Mouse (Mus musculus) olfactory bulb, adult 2 months (tissue): Measurements from ENCODE around the gene Nlrp4f. TPM values are rescaled to one million over a fixed set of nuclear protein-coding genes. Genes with fewer than 3 reads are reported as not detected.

Experiments
- H3K27ac ChIP-seq: fragments of 200-500 bp; 2 replicates; pipeline ENCODE4 v1.5.1; 2012; ENCODE audit warnings: low read depth, low read length; ENCODE audit not compliant: insufficient read depth
- H3K4me1 ChIP-seq: fragments of 200-500 bp; 2 replicates; pipeline ENCODE4 v1.6.1; 2012; ENCODE audit warnings: low read length; ENCODE audit not compliant: control insufficient read depth, insufficient read depth
- H3K4me3 ChIP-seq: fragments of 200-500 bp; 2 replicates; pipeline ENCODE4 v1.5.1; 2012; ENCODE audit warnings: mild to moderate bottlenecking, low read depth, low read length, moderate library complexity; ENCODE audit not compliant: insufficient read depth
- CTCF ChIP-seq: fragments of 200-500 bp; IDR thresholded peaks from 2 replicates; pipeline ENCODE4 v1.5.1; 2012; ENCODE audit warnings: low read depth, mild to moderate bottlenecking, low read length, moderate library complexity; ENCODE audit not compliant: insufficient read depth
- POLR2A ChIP-seq: fragments of 200-500 bp; IDR thresholded peaks from 2 replicates; pipeline ENCODE4 v1.6.1; 2012; ENCODE audit warnings: mild to moderate bottlenecking, low read depth, low read length, moderate library complexity; ENCODE audit not compliant: insufficient read depth
- WGBS: fragments of 180-500 bp; shearing (Covaris S2); methylation state at CpG from one replicate; pipeline ENCODE4 v1.1.7; 2018; 5-methylcytosine and 5-hydroxymethylcytosine counted together
- polyA plus RNA-seq: library from polyadenylated mRNA; stranded (reverse); fragments of >200 nt; gene quantifications from 2 replicates; pipeline ENCODE4 v1.2.4, GENCODE M21; 2012; ENCODE audit warnings: low replicate concordance; ENCODE audit not compliant: missing spikeins, insufficient read depth, insufficient read length

Gene Nlrp4f
- polyA plus RNA-seq = not detected in 2 replicates

DNA sequence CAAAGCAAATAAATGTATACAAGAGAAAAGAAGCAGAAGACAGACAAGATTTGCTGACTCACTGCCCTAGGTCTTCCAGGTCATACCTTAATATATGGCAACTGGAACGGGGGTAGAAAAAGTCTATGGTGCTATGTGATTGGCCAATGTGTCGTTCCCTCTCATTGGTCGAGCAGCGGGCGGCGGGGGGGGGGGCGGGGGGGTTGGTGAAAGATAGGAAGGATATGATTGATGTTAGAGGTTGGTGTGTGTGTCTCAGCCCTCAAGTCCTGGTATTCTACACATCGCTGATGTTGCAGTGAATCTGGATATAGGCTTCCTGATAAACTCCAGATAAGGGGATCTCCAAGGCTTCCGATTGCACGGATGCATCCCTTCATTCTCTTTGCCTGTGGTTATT is at the start of gene Nlrp4f:
Gene Nlrp4f (minus strand): TSS at position 101 of the 400 bp plus-strand sequence.
- no peaks in the 10 kb centered on the region for H3K4me1 ChIP-seq
- no peak within 1 kb of the TSS for H3K4me3 ChIP-seq
- no peak for TF ChIP-seq POLR2A
- TF ChIP-seq CTCF = no peak
- 82% methylated on average over 10 of the region's 10 CpGs for WGBS
- no peak within 1 kb of the TSS for H3K27ac ChIP-seq

- H3K4me3 ChIP-seq = no peak overlapping the region
- TF ChIP-seq CTCF (no peak), POLR2A (no peak)
- 94% methylated on average over 4 of the region's 4 CpGs for WGBS
- no peak overlapping the region for H3K27ac ChIP-seq
- peaks cover 16% of the 10 kb centered on the region for H3K4me1 ChIP-seq
Measured at GRCm38 (mm10) chr13:65243273-65243672, 37.5 kb upstream of the Nlrp4f start.

DNA sequence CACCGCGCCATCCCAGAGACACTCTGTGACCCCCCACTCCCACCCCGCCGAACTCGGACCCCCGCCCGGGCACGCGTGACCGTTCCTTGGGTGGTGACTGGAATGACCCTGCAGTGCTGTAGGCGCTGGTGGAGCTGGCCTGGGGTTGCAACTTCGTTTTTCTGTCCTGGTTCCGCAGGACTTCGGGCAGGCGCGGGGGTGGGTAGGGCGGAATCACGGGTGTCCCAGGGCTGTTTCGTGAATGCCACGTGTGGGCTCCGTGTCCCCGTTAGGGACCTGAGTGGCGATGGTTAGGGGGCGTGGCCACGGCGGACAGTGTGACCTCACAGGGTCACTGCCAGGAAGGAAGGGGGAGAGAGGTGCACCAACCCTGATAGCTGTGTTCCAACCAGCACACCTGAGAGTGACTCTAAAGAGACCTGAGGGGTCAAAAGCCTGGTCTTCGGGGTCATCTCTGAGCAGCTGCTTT is 36.6 kb upstream of the Nlrp4f start:
- peak overlapping the region; percentile 74 for H3K4me3 ChIP-seq
- 43% methylated on average over 27 of the region's 27 CpGs for WGBS
- no peak for TF ChIP-seq POLR2A
- no peak for TF ChIP-seq CTCF
- peaks cover 16% of the 10 kb centered on the region for H3K4me1 ChIP-seq
- no peak overlapping the region for H3K27ac ChIP-seq

DNA sequence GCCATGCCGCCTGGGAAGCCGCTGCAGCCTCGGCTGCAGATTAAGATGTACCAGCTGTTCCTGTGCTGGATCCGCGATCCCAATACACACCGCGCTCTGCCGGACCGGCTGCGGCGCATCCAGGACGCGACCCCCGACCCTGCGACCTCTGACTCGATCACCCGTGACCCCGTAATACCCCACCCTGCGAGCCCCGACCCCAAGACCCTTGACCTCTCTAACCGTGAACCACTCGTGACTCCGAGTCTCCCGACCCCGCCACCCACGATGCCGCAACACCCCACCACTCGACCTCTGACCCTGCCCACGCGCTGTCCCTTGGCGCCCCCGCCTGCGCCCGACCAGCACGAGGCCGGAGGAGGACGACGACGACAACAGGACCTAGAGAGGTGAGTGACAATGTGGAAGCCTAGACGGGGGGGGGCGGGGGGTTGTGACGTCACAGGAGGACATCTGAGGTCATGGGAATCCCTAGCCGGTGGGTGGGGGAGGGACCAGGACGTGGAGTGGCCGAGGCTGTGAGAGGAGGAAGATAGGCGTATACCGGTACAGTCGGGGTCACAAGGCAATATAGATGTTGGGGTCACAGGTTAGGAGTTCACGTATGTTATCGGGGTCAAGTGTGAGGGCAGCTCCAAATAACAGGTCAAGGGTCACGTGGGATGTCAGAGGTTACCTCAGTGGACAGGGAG is 36.0 kb upstream of the Nlrp4f start:
- WGBS = 5% methylated on average over 50 of the region's 51 CpGs
- H3K4me3 ChIP-seq = peak overlapping the region; percentile 74
- TF ChIP-seq CTCF (no peak), POLR2A (no peak)
- peak overlapping the region; percentile 60; the same call in 1 of the 2 replicates for H3K27ac ChIP-seq
- peaks cover 16% of the 10 kb centered on the region for H3K4me1 ChIP-seq

DNA sequence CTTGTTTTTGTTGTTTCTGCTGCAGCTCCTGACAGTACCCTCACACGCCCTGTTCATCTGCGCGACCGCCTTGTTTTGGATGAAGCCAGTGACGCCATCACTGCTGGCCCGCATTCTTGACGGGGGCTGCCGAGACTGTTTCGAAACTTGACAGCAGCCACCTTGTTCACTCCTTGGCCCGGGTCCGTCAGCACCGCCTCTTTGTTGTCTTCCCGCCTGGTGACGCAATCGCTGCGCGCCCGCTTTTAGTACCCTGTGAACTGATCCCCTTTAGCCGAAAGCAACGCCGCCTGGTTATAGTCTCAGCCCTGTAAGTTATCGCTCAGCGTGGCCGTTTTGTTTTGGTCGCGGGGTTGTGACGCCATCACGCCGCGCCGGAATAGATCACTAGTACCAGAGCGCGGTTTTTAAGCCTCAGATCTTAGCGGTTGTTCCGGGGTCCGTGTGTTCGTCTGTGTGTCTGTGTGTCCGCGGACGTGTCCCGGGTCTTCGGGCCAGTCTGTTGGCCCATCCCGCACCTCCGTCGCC is 35.4 kb upstream of the Nlrp4f start:
- WGBS = under 1% methylated on average over 45 of the region's 45 CpGs
- Histone ChIP-seq H3K4me1 (peaks cover 16% of the 10 kb centered on the region), H3K27ac (peak overlapping the region; percentile 93), H3K4me3 (peak overlapping the region; percentile 74)
- TF ChIP-seq CTCF (no peak), POLR2A (no peak; the same call in 1 of the 2 replicates)

GRCm38 (mm10) chr13:65240509-65241098 is 34.8 kb upstream of the Nlrp4f start:
- Histone ChIP-seq H3K27ac (peak overlapping the region; percentile 93), H3K4me3 (peak overlapping the region; percentile 74), H3K4me1 (peaks cover 16% of the 10 kb centered on the region)
- under 1% methylated on average over 28 of the region's 28 CpGs for WGBS
- TF ChIP-seq POLR2A (peak; percentile 90), CTCF (no peak; the same call in 1 of the 2 replicates)

DNA sequence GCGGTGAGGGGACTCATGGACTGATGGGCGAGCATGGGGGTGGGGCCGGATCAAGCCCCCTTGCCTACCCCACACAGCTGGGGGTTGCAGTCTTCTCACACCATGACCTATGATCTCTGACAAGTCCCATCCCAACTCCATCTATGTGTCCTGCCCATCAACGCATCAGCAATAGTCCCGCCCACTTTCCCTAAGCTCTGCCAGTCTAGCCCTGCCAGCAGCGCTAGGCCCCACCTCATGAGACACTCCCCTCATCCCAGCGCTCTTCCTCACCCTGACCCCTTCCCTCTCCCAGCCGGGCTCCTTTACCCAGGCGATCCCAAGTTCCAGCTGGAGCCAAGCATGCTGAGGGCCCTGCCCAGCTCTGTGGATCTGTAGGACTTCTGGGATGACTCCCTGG is 31.4 kb upstream of the Nlrp4f start:
- TF ChIP-seq CTCF = no peak
- no peak for TF ChIP-seq POLR2A
- WGBS = 71% methylated on average over 9 of the region's 9 CpGs
- H3K4me1 ChIP-seq = peaks cover 9% of the 10 kb centered on the region
- H3K4me3 ChIP-seq = no peak overlapping the region
- H3K27ac ChIP-seq = no peak overlapping the region

DNA sequence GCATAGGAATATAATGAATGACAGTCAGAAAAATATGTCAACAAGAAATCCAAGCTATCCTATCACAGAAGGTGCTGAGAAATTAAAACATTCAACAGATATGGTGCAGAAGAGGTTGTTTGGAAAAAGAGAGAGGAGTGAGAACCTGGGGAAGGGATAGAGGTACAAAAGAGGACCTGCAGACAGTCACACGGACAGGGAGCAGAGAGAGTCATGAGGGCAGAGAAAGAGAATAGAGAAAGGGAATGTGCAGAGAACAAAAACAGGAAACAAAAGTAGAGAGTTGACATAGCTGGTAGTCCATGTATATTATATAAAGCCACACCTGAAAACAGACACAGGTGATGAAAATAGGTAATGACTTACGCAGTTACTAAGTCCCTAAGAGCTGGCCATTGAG is 20.9 kb upstream of the Nlrp4f start:
- Histone ChIP-seq H3K4me3 (no peak overlapping the region), H3K27ac (no peak overlapping the region), H3K4me1 (no peaks in the 10 kb centered on the region)
- 92% methylated on average over 2 of the region's 2 CpGs for WGBS
- TF ChIP-seq POLR2A (no peak), CTCF (no peak)

DNA sequence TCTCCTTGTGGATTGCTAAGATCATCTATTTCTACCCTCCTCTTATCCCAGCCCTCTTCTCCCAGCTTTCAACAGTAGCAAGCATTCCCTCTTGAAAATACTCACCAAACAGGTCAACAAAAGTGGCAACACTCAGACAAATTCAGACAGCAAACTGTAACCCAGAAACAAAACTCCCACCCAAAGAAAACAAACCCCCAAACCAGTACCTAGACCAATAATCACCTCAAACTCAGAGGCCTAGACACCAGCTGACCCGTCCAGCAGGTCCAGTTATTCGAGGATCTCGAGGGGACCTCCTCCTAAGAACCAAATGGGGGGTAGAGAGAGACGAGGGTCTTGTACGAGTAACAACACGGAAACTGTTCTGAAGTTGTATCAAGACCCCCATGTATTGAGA is 20.2 kb upstream of the Nlrp4f start:
- WGBS = 60% methylated on average over 6 of the region's 6 CpGs
- Histone ChIP-seq H3K27ac (no peak overlapping the region), H3K4me1 (no peaks in the 10 kb centered on the region), H3K4me3 (no peak overlapping the region)
- no peak for TF ChIP-seq POLR2A
- no peak for TF ChIP-seq CTCF
